Mouse (Mus musculus): ENCODE measurements around the gene D10Jhu81e.
"Not testable (repeated sequence)": the region's sequence is repeated elsewhere in the genome, so short reads cannot be mapped to it uniquely, and the experiment has no call there.

D10Jhu81e gene

GRCm38 (mm10) chr10:78169281-78170042, at the start of gene D10Jhu81e:
Gene D10Jhu81e (minus strand): TSS chr10:78169782.
- peak; percentile 99 for DNase-seq (ENCODE audit: low read depth)

DNA sequence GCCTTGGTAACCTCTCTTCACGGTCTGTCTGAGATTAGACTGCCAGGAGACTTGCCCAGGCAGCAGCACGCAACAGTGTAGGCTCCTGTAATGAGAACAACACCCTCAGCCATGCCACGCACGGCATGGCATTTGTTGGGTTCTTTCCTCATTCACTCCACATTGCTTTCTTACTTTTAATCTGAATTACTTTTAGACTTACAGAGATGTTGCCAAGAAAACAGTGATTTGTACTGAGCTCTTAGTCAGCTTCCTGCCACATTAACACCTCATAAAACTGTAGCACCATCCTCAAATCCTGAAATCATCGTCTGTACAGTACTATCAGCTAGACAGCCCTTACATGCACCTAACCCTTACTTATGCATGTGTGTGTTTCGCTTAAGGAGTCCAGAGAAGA, 49.0 kb upstream of the D10Jhu81e start:
- no peak for DNase-seq (ENCODE audit: low read depth)

GRCm38 (mm10) chr10:78216376-78217083, 46.9 kb upstream of the D10Jhu81e start:
- no peak for DNase-seq (ENCODE audit: low read depth)

DNA sequence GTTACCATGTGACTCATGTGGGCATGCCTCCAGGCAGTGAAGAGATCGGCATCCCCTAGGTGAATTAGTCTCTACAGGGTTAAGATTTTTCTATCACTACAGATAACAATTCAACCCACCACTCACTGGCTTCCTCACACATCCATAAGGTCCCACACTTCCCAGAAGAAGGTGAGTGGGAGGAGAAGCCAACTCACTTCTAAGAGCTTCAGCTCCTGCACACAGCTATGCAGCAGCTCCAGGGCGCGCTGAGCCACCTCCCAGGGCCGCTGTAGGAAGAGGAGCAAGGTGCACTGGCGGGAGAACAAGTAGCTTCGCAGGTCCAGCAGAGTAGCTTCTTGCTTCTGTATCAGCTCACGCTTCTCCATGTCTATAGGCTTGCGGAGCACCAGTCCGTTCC, 44.8 kb upstream of the D10Jhu81e start:
- DNase-seq (ENCODE audit: low read depth) = no peak

- peak; percentile 44 for DNase-seq (ENCODE audit: low read depth)
Observed at GRCm38 (mm10) chr10:78211311-78211710, 41.7 kb upstream of the D10Jhu81e start.

- no peak for DNase-seq (ENCODE audit: low read depth)
Observed at GRCm38 (mm10) chr10:78201182-78201581, 31.6 kb upstream of the D10Jhu81e start.

DNA sequence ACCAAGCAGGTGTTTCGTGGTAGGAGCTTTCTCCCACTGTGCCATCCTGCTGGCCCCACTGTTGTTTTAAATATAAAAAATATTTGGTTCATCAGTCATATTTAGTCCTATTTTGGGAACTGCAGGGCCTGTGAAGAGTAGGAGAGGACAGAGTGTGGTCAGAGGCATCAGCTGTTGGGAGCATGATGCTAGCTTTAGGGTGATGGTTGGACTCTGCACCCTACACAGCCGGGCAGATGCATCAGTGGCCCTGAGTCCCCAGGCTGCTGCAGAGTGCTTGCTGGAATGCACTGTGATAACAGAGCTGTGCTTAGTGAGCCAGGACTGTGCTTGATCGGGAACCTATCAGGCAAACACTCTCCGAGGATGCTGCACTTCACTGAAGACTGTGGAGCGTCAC, 23.4 kb upstream of the D10Jhu81e start:
- no peak for DNase-seq (ENCODE audit: low read depth)

DNA sequence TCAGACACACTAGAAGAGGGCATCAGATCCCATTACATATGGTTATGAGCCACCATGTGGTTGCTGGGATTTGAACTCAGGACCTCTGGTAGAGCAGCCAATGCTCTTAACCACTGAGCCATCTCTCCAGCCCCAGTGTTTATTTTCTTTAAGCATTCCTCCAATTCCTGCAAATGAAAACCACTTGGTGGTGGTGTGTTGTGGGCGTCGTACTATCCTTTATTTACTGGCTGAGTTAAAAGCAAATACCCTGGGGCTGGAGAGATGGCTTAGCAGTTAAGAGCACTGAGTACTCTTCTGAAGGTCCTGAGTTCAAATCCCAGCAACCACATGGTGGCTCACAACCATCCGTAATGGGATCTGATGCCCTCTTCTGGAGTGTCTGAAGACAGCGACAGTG, 16.5 kb upstream of the D10Jhu81e start:
- not testable (repeated sequence) for DNase-seq (ENCODE audit: low read depth)

- no peak for DNase-seq (ENCODE audit: low read depth)
Observed at GRCm38 (mm10) chr10:78185381-78185725, 15.8 kb upstream of the D10Jhu81e start.

- peak; percentile 98 for DNase-seq (ENCODE audit: low read depth)
Observed at GRCm38 (mm10) chr10:78184531-78185380, 15.2 kb upstream of the D10Jhu81e start, which contains the start of gene Pwp2. Gene Pwp2 (minus strand): TSS chr10:78185149.

- no peak for DNase-seq (ENCODE audit: low read depth)
Observed at GRCm38 (mm10) chr10:78183577-78183976, 14.0 kb upstream of the D10Jhu81e start.

- no peak for DNase-seq (ENCODE audit: low read depth)
Observed at GRCm38 (mm10) chr10:78182321-78182720, 12.7 kb upstream of the D10Jhu81e start.

DNA sequence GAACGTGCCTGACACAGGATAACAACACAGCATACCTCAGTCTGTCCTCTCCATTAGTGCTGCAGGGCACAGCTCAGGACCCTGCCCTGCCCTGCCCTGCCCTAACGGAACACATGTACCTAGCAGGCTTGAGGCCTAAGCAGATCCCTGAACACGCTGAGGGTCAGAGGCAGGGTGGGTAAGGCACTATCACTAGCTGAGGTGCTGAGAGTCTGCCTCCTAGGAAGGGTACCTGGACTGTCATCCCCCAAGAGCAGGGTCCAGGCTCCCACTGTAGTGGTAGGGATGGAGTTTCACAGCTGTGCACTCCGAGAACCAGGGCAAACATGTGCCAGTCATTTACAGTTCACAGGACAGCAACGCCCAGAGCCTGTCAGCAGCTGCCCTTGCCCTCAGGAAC, 4.9 kb upstream of the D10Jhu81e start:
- no peak for DNase-seq (ENCODE audit: low read depth)

DNA sequence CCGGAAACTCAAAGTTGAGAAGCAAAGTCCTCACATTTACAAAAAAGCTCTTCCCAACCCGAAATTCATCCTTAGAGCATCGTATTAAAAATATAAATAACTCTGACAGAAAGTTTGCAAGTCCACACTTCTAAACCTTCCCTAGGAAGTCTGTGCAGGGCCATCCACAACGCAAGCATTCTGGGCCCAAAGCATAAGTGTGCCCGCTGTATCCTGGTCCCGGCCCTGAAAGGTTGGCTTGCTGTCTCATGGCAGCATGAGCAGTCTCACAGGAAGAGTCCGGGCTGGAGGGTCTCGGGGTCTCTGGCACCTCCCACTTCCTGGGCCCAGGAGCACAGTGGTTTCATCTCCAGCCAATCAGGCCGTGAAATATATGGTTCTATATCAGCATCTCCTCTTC, 2.0 kb upstream of the D10Jhu81e start:
- DNase-seq (ENCODE audit: low read depth) = no peak

DNA sequence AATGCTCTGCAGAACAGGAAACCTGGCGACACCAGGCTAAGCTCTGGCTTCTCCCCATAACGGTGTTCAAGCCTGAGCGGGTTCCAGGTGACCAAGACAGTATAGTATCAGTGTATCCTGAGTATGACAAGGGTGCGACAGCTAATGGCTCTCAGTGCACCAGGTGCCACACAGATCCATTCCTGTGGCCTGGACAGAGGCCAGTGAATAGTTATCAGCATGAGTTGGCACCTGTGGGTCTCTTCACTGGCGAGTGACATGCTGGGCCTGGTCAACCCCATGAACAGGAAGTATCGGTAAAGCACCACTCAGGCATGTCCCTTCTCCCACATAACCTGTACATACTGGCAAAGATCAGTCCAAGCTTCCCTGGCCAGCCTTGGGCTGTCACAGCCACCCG, 1.5 kb upstream of the D10Jhu81e start:
- no peak for DNase-seq (ENCODE audit: low read depth)

DNA sequence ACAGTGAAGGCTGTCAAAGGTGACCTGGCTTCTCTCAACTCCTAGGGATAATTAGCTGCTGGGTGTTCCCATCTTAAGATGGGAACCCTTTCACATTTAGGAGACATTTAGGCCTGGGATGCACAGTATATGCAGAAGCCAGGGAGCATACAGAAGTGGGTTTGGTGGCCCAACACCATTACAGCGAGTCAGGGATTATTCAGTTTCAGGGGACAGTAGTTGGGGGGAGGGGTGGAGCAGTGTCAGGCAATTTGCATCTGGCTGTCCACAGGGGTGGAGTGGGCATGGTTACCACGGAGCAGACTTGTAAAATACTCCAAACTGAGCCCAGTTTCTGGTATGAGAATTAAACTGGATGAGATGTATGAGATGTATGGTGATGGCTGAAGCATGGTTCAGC, 863 bp upstream of the D10Jhu81e start:
- no peak for DNase-seq (ENCODE audit: low read depth)

GRCm38 (mm10) chr10:78168792-78169191, 790 bp downstream of the D10Jhu81e start:
- DNase-seq (ENCODE audit: low read depth) = peak; percentile 22

- no peak for DNase-seq (ENCODE audit: low read depth)
Observed at GRCm38 (mm10) chr10:78167775-78168174, 1.8 kb downstream of the D10Jhu81e start.

- no peak for DNase-seq (ENCODE audit: low read depth)
Observed at GRCm38 (mm10) chr10:78167333-78167732, 2.2 kb downstream of the D10Jhu81e start.

DNA sequence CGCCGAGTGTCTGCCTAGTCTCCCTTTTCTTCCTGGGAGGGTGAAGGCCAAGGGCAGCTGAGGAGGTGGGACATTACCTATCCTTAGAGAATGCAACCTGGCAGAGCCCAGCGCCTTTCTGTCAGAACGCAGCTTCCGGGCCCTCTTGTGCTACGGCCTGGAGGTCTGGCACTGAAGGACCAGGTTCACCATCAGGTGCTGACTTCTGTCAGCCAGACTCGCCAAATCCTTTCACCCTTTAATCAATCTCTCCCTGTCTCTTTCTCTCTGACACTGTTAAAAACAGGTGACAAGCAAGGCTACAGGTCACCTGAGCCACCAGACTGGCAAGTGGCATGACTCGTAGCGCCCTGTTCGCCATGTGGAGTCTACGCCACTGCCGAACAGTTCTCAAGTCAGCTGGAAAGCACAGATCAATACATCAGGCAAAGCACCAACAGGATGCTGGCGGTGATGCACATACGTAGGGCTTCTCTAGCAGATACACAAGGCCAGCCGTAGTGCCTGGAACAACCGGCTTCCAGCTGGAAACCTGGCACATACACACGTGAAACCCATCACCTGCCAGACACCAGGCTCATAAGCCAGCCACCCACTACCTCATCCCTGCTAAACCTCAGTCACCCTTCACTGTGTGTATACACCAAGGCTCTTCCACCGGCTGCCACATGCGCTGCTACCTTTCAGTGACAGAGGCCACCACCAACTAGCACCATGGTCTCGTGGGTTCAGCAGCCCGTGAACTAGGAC, 4.2 kb downstream of the D10Jhu81e start:
- no peak for DNase-seq (ENCODE audit: low read depth)

- no peak for DNase-seq (ENCODE audit: low read depth)
Observed at GRCm38 (mm10) chr10:78164786-78165185, 4.8 kb downstream of the D10Jhu81e start.

DNA sequence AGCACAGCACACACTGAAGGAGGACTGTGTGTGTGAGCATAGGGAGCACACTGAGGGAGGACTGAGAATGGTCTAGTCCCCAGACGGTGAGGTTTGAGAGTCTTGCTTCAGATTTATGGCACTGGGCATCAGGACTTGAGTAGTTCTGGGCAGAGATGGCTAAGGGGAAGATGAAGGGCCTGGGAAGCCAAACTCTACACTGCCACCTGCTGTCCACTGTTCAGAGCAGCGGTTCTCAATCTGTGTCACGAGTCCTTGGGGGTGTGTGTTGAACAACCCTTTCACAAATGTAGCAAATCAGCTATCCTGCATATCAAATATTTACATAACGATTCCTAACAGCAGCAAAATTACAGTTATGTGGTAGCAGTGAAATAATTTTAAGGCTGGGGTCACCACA, 5.7 kb downstream of the D10Jhu81e start:
- DNase-seq (ENCODE audit: low read depth) = peak; percentile 86

All from induced T-regulatory cell, adult 2 months (primary cell).